Mouse (Mus musculus): ENCODE results near the gene Banf1. TPM values are rescaled to one million over a fixed set of nuclear protein-coding genes. Genes with fewer than 3 reads are reported as not detected.
"Not testable (repeated sequence)": the region's sequence is repeated elsewhere in the genome, so short reads cannot be mapped to it uniquely, and the experiment has no call there.

Gene Banf1
- polyA plus RNA-seq, 1 experiment from 2014 or later = 570 TPM

DNA sequence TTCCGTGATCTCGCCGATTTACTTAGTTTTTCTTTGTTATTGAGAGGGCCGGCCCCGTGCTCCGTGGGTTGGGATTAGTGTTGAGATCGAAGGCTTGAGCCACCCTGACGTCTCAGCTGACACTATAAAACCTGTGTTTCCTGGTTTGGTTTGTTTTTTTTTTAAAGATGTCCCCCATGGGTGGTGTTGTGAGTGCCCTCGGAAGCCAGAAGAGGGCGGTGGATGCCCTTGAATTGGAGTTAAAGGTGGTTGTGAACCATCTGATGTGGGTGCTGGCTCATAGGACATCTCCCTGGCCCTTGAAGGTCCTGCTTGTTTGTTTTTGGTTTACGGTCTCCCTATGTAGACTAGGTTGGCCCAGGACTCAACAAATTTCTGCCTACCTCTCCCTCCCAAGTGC is 487 bp upstream of the Banf1 start:
- Histone ChIP-seq H3K27me3 (replicated peaks; ENCODE audit: low read depth, poor library complexity, severe bottlenecking) (no peaks in the 10 kb centered on the region), H3K4me1 (peaks cover 20% of the 10 kb centered on the region), H3K4me3 (peak overlapping the region; percentile 97), H3K9me3 (no peaks in the 10 kb centered on the region), H3K27ac (replicated peaks) (peak overlapping the region; percentile 99), H3K36me3 (replicated peaks) (peaks cover 74% of the 10 kb centered on the region)
- 11% methylated on average over 11 of the region's 11 CpGs for WGBS
- DNase-seq (ENCODE audit: low spot score) = peak; percentile 19

GRCm38 (mm10) chr19:5366175-5367052 is 554 bp downstream of the Banf1 start, which contains the start of gene Eif1ad:
Eif1ad (plus strand) TSS chr19:5366741.
- H3K4me1 ChIP-seq = peaks cover 20% of the 10 kb centered on the region
- H3K9me3 ChIP-seq = no peaks in the 10 kb centered on the region
- under 1% methylated on average over 92 of the region's 92 CpGs for WGBS
- H3K4me3 ChIP-seq = peak within 1 kb of the TSS; percentile 97
- peak within 1 kb of the TSS; percentile 99 for H3K27ac ChIP-seq (replicated peaks)
- DNase-seq (ENCODE audit: low spot score) = peak; percentile 97
- peaks cover 63% of the 10 kb centered on the region for H3K36me3 ChIP-seq (replicated peaks)
- H3K27me3 ChIP-seq (replicated peaks; ENCODE audit: low read depth, poor library complexity, severe bottlenecking) = no peaks in the 10 kb centered on the region

DNA sequence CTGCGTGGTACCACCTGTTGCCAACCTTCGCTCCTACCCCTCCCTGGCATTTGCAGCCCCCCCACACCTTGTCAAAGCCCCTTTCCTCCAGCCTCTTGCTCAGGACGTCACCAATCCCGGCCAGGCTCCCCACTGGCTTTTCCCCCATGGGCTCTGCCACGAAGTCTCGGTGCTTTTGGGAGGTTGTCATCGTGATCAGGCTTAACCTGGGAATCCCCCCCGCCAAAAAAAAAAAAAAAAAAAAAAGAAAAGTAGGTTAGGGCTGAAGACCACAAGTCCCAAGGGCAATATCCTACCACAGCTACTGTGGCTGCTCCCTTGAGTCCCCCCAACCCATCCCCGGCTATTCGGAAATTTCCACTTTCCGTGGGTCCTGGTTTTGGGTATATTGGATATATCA is 1.2 kb downstream of the Banf1 start:
- Histone ChIP-seq H3K4me1 (peaks cover 20% of the 10 kb centered on the region), H3K27ac (replicated peaks) (peak overlapping the region; percentile 99), H3K36me3 (replicated peaks) (peaks cover 57% of the 10 kb centered on the region)

DNA sequence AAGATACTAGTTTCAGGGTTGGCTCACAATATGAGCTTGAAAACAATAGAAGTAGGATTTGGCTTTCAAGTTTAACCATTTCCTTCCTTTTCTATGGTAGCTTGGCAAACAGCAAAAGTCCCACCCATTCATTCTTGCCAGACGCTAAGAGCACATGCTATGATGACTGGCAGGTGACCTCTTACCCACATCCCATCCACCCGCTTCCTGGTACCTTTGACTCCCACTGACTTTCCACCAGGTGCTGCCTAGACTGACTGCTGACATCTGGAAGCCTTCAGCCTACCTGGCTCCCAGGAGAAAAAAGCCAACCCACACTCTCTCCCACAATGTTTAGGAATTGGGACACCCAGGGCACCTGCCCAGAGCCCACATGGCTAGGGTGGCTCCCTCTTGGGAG is 2.8 kb downstream of the Banf1 start:
- Histone ChIP-seq H3K4me3 (0 out of 2 replicates have a peak overlapping the region, but pooled peaks have one; percentile 11), H3K27me3 (replicated peaks; ENCODE audit: low read depth, poor library complexity, severe bottlenecking) (no peaks in the 10 kb centered on the region), H3K27ac (replicated peaks) (no peak overlapping the region), H3K9me3 (no peaks in the 10 kb centered on the region), H3K4me1 (peaks cover 20% of the 10 kb centered on the region), H3K36me3 (replicated peaks) (peaks cover 47% of the 10 kb centered on the region)
- WGBS = 91% methylated on average over 2 of the region's 2 CpGs
- no peak for DNase-seq (ENCODE audit: low spot score)

More for the DNA sequence above, 1.2 kb downstream of the Banf1 start:
- Histone ChIP-seq H3K4me3 (peak overlapping the region; percentile 97), H3K9me3 (no peaks in the 10 kb centered on the region), H3K27me3 (replicated peaks; ENCODE audit: low read depth, poor library complexity, severe bottlenecking) (no peaks in the 10 kb centered on the region)
- no peak for DNase-seq (ENCODE audit: low spot score)
- WGBS = 18% methylated on average over 11 of the region's 11 CpGs

DNA sequence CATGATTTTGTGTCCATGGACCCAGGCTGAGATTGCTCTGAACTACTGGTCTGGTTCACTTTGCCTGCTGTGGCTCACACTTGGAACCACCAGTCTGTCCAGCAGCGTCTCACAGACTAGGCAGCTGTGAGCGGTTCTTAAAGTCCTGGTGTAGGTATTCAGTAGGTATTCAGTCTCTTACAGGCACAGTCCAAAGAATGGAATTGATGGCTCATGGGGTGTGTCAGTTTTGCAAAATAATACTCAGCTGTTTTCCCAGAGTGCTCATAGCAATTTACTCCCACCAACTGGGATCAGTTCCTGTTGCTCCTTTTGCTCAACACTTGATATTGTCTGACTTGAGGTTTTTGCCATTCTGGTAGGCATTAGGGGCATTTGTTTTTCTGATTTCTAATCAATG is 4.8 kb downstream of the Banf1 start:
- no peak for DNase-seq (ENCODE audit: low spot score)
- H3K4me1 ChIP-seq = peaks cover 7% of the 10 kb centered on the region
- H3K27ac ChIP-seq (replicated peaks) = no peak overlapping the region
- no peak overlapping the region for H3K4me3 ChIP-seq
- H3K9me3 ChIP-seq = no peaks in the 10 kb centered on the region
- 87% methylated on average over 2 of the region's 2 CpGs for WGBS
- no peaks in the 10 kb centered on the region for H3K27me3 ChIP-seq (replicated peaks; ENCODE audit: low read depth, poor library complexity, severe bottlenecking)
- H3K36me3 ChIP-seq (replicated peaks) = peaks cover 33% of the 10 kb centered on the region

DNA sequence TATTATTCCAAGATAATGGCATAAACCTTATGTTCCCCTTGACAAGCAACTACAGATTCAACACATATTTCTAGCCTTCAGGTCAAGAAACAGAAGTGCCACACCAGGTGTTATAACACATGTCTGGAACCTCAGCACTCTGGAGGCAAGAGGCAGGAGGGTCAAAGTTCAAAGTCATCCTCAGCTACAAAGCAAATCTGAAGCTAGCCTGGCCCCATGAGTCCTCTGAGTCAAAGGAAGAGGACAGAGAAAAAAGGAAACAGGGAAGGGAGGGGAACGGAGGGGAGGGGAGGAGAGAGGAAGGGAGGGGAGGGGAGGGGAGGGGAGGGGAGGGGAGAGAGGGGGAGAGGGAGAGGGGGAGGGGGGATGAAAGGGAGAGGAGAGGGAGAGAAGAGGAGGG is 10.9 kb downstream of the Banf1 start:
- H3K9me3 ChIP-seq = no peaks in the 10 kb centered on the region
- no peak overlapping the region for H3K4me3 ChIP-seq
- DNase-seq (ENCODE audit: low spot score) = no peak
- no peaks in the 10 kb centered on the region for H3K27me3 ChIP-seq (replicated peaks; ENCODE audit: low read depth, poor library complexity, severe bottlenecking)
- no peaks in the 10 kb centered on the region; the same call in 1 of the 2 replicates for H3K4me1 ChIP-seq
- WGBS = no CpG with 5 or more reads among the region's 1 CpGs
- H3K27ac ChIP-seq (replicated peaks) = no peak overlapping the region
- 0 out of 2 replicates have a peak, but pooled peaks cover 7% of the 10 kb centered on the region for H3K36me3 ChIP-seq (replicated peaks)

GRCm38 (mm10) chr19:5353609-5354008 is 13.4 kb downstream of the Banf1 start:
- Histone ChIP-seq H3K4me1 (peaks cover 6% of the 10 kb centered on the region), H3K27ac (replicated peaks) (no peak overlapping the region), H3K4me3 (no peak overlapping the region), H3K27me3 (replicated peaks; ENCODE audit: low read depth, poor library complexity, severe bottlenecking) (peaks cover 18% of the 10 kb centered on the region), H3K36me3 (replicated peaks) (no peaks in the 10 kb centered on the region), H3K9me3 (no peaks in the 10 kb centered on the region)
- DNase-seq (ENCODE audit: low spot score) = no peak
- 79% methylated on average over 2 of the region's 2 CpGs for WGBS

- not testable (repeated sequence) for H3K27ac ChIP-seq (replicated peaks); H3K36me3 ChIP-seq (replicated peaks); DNase-seq (ENCODE audit: low spot score); H3K4me1 ChIP-seq; H3K9me3 ChIP-seq
- Histone ChIP-seq H3K27me3 (replicated peaks; ENCODE audit: low read depth, poor library complexity, severe bottlenecking) (peaks cover 25% of the 10 kb centered on the region), H3K4me3 (peak within 1 kb of the TSS; percentile 58)
- WGBS = 66% methylated on average over 6 of the region's 6 CpGs
Observed at GRCm38 (mm10) chr19:5349502-5349873, 17.5 kb downstream of the Banf1 start, which contains the start of gene Cst6. Cst6 (minus strand) TSS chr19:5349574.

- Histone ChIP-seq H3K27ac (replicated peaks) (no peak overlapping the region; the same call in 1 of the 2 replicates), H3K4me1 (peaks cover 6% of the 10 kb centered on the region), H3K4me3 (peak overlapping the region; percentile 58), H3K27me3 (replicated peaks; ENCODE audit: low read depth, poor library complexity, severe bottlenecking) (peaks cover 25% of the 10 kb centered on the region), H3K36me3 (replicated peaks) (no peaks in the 10 kb centered on the region), H3K9me3 (no peaks in the 10 kb centered on the region)
- DNase-seq (ENCODE audit: low spot score) = peak; percentile 43
- 6% methylated on average over 34 of the region's 34 CpGs for WGBS
Observed at GRCm38 (mm10) chr19:5348526-5349501, 18.2 kb downstream of the Banf1 start.

- H3K9me3 ChIP-seq = no peaks in the 10 kb centered on the region
- WGBS = 74% methylated on average over 6 of the region's 6 CpGs
- H3K27ac ChIP-seq (replicated peaks) = no peak overlapping the region
- DNase-seq (ENCODE audit: low spot score) = no peak
- peaks cover 6% of the 10 kb centered on the region for H3K4me1 ChIP-seq
- H3K27me3 ChIP-seq (replicated peaks; ENCODE audit: low read depth, poor library complexity, severe bottlenecking) = peaks cover 25% of the 10 kb centered on the region
- H3K4me3 ChIP-seq = no peak overlapping the region
- no peaks in the 10 kb centered on the region for H3K36me3 ChIP-seq (replicated peaks)
Observed at GRCm38 (mm10) chr19:5348064-5348463, 18.9 kb downstream of the Banf1 start.

GRCm38 (mm10) chr19:5345297-5346131 is 21.5 kb downstream of the Banf1 start:
- Histone ChIP-seq H3K9me3 (no peaks in the 10 kb centered on the region), H3K27me3 (replicated peaks; ENCODE audit: low read depth, poor library complexity, severe bottlenecking) (peaks cover 23% of the 10 kb centered on the region), H3K27ac (replicated peaks) (no peak overlapping the region), H3K36me3 (replicated peaks) (no peaks in the 10 kb centered on the region), H3K4me3 (no peak overlapping the region), H3K4me1 (peaks cover 6% of the 10 kb centered on the region)
- no peak for DNase-seq (ENCODE audit: low spot score)
- 72% methylated on average over 6 of the region's 6 CpGs for WGBS

All from embryonic facial prominence, embryonic 10.5 days (tissue).